Mouse (Mus musculus) adrenal gland, adult 8-10 months (tissue): Measurements from ENCODE around the gene Neurl1a. TPM values are rescaled to one million over a fixed set of nuclear protein-coding genes. Genes with fewer than 3 reads are reported as not detected.
A peak's percentile ranks its signal among the peaks of the same experiment; 100 is the strongest.
"Not testable (repeated sequence)": the region's sequence is repeated elsewhere in the genome, so short reads cannot be mapped to it uniquely, and the experiment has no call there.

Experiments used
- DNase-seq: peaks from one replicate; pipeline ENCODE4 v3.0.0; 2022
- total RNA-seq, 4 experiments: library from RNA; stranded (reverse); gene quantifications; 2 replicates each; pipeline ENCODE4 v1.2.4; 2022

Gene Neurl1a
- 10 to 100 TPM; 16.2 to 26.8 (median 22.2) TPM for total RNA-seq

GRCm38 (mm10) chr19:47178431-47179271, at the start of gene Neurl1a:
TSS of gene Neurl1a (plus strand) at chr19:47178820.
- DNase-seq = peak; percentile 50

DNA sequence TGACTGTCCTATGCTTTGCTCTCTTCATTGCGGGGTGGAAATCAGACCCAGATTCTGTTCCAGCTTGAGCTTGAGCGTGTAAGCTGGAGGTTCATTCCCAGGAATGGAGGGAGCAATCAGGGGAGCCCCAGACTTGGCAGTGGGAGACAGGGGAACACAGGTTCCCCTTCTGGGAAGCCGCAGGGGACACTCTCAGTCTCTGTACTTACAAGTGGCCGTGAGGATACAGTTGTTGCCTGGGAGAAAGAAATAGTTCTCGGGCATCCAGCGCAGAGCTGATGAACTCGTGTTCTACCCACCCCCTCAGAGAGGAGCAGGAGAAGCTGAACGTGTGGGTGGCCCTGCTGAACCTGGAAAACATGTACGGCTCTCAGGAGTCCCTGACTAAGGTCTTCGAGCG, 49.8 kb upstream of the Neurl1a start:
- no peak for DNase-seq

DNA sequence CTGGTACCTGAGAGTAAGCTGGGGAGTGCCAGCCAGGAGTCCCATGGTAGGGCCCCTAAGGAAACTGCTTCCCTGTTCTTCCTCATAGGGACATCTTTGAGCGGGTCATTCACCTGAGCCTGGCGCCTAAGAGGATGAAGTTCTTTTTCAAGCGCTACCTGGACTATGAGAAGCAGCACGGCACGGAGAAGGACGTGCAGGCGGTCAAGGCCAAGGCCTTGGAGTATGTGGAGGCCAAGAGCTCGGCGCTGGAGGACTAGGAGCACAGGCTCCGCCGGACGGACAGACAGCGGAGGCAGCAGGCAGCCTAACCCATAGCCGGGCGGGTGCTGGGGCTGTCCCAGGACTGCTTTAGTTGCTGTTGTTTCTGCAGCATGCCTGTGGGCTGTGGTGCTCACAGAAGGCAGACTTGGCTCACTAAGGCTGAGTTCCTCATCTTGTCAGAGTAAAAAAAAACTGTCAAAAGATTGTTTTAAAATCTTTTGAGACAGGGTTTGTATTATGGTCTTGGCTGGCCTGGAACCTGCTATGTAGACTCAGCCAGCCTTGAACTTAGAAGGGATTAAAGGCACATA, 48.0 kb upstream of the Neurl1a start:
- DNase-seq = no peak

GRCm38 (mm10) chr19:47133161-47133560, 45.5 kb upstream of the Neurl1a start:
- no peak for DNase-seq

DNA sequence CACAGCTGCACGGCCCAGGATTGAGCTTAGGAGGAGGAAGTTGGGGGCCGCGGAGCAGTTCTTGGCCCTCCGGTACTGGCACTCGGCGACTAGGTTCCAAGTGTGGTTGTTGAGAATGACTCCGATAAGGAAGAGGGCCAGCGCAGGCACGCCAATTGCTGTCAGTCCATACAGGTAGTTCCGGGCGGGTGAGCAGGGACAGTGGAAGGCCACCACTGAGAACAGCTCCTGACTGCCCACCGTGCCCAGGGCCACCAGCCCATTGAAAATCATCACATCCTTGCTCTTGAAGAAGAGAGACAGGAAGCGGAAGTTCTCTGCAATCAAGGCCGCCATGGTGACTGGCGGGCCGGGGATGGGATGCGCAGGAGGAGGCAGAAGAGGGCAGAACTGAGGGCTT, 43.1 kb upstream of the Neurl1a start:
- no peak for DNase-seq

GRCm38 (mm10) chr19:47136170-47136569, 42.5 kb upstream of the Neurl1a start:
- DNase-seq = no peak

- peak; percentile 48 for DNase-seq
Measured at GRCm38 (mm10) chr19:47137051-47137581, 41.5 kb upstream of the Neurl1a start.

- DNase-seq = no peak
Measured at GRCm38 (mm10) chr19:47137771-47138421, 40.7 kb upstream of the Neurl1a start, which contains the start of gene Calhm2. TSS of gene Calhm2 (minus strand) at chr19:47138294.

- not testable (repeated sequence) for DNase-seq
Measured at GRCm38 (mm10) chr19:47139611-47140010, 39.0 kb upstream of the Neurl1a start.

GRCm38 (mm10) chr19:47142438-47142837, 36.2 kb upstream of the Neurl1a start:
- DNase-seq = no peak

DNA sequence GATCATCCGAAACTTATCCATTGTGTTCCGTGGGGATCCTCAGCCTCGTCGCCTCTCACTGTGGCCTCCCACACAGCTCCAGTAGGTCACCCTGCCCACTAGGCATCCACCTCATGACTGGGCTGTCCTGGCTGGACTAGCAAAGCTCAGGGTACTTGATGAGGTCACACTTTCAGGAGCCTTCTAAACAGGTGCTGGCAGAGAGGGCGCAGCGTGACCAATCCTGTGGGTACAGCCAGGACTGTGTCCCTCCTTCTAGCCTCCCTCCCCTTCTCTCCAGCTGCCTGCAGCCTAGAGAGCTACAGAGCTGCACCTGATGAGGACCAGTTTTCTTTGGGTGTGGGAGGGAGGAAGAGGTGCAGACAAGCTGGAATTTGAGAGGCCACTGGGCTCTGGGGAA, 34.5 kb upstream of the Neurl1a start, which contains the start of gene Calhm1:
Gene Calhm1, minus strand, starts transcription at position 101 of the 400 bp plus-strand sequence.
- DNase-seq = no peak

DNA sequence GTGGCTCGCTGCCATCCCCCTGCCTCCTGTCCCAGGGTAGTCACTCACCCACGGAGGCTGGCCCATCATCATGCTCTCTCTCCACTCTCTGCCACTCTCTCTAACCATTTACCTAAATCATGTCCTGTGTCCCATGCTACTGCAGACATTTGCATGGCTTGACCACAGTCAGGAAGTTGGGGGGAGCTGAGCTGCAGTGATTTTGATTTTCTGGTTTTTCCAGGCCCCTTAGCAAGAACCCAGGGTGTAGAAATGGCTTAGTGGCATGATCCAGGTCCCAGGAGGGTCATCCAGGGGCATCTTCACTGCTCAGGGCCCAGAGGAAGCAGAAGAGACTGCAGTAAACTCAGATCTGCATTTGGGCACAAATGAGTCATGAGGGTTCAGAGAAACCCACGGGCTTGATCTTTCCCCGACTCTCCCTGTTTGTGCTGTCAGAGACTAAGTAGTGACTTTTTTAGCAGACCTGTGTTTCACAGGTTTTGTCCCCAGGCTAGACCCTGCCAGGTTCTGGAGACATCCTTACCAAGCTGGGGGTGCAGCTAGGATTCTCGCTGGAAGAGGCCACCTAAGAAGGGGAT, 30.3 kb upstream of the Neurl1a start:
- no peak for DNase-seq

- DNase-seq = no peak
Measured at GRCm38 (mm10) chr19:47149854-47150253, 28.8 kb upstream of the Neurl1a start.

DNA sequence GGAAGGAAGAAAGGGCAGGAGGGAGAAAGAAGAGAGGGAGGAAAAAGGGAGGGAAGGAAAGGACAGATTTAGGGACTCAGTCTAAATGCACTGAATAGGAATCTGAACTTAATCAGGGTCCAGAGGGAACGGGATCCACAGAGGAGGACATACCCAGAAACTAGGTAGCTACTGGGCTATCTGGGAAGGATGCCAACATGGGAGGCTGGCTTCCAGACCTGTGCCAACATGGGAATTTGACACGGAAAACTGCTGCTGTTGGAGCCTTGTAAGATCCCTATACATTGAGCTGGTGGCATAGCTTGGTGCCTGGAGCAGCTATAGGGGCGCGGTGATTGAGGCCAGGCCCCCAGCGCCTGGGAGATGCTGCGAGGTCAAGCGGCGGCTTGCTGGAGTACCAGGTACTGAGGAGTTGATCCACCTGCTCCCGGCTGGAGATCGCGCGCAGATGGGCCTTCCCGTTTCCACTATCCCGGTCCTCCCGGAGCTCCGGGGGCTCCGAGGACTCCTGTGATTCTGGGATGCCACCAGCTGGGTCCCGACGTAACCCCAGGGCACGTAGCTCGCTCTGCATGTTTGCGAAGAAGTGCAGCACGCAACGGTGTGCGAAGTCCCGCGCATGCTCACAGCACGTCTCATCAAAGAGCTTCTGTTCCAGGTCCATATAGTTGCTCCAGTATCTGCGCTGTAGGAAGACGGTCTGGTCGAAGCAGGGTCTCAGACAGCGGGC, 27.1 kb upstream of the Neurl1a start:
- DNase-seq = no peak

DNA sequence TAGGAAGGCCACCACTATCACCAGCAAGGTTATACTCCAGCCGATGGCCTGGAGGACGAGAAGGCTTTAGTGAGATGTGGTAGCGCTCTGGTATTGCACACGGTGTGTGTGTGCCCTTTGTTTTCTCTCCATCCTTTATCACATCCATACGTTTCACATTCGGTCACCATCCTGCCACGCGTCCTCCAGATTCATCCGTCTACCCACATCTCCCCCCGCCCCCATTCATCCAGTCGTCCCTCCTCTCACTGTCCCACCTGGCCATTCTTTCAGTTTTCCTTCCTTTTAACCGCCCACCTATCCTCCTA, 26.6 kb upstream of the Neurl1a start:
- DNase-seq = no peak

- no peak for DNase-seq
Measured at GRCm38 (mm10) chr19:47153767-47154166, 24.9 kb upstream of the Neurl1a start.

- no peak for DNase-seq
Measured at GRCm38 (mm10) chr19:47157664-47158063, 21.0 kb upstream of the Neurl1a start, which contains the start of gene Calhm3. TSS of gene Calhm3 (minus strand) at chr19:47157764.

GRCm38 (mm10) chr19:47161669-47162068, 17.0 kb upstream of the Neurl1a start:
- no peak for DNase-seq

GRCm38 (mm10) chr19:47163176-47163744, 15.4 kb upstream of the Neurl1a start:
- no peak for DNase-seq

DNA sequence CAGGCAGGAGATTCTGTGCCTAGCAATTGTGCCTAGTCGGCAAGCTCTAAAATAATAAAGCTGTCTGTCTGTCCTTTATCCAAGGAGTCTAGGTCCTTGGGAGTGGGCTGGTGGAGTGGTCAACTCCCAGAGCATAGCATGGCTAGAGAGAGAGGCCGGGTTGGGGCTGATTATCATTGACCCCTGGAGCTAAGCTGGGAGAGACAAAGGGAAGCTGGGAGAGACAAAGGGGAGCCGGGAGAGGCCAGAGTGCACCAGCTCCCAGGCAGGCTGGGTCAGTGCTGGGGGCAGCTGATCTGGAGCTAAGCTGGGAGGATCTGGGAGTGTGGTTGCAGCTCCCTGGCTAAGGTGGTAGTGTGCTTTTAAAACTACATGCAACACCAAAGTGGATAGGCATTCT, 11.9 kb upstream of the Neurl1a start:
- DNase-seq = no peak

GRCm38 (mm10) chr19:47167617-47168214, 10.9 kb upstream of the Neurl1a start:
- DNase-seq = no peak
